ENCODE assay signal across 29 mouse cellular contexts in genomic region chr10:24989965-24990653, GRCm38 (mm10).
DNase-seq lines count a peak whose midpoint lies in the region; ATAC-seq and TF ChIP-seq lines count a peak whose summit lies in the region.
"Had no signal": no experiment of that assay in that cellular context is flagged by ENCODE, and none has a peak within 500 bp of the region (broad histone marks: within the 10 kb centered on the region; RNA-seq: fewer than 3 reads in every experiment).

No protein-coding gene starts in this region.

- peak; percentile 21 for DNase-seq in forebrain, embryonic 14.5 days (ENCODE audit: low spot score)
- DNase-seq in layer of hippocampus, postnatal 14 days (ENCODE audit: low spot score in 2 of 2): peak; percentile 32 to 57
- DNase-seq in layer of hippocampus, postnatal 10 days (ENCODE audit: low spot score in 2 of 2): no peak
- DNase-seq in brain, embryonic 14.5 days (ENCODE audit: low read depth): peak; percentile 32
- DNase-seq in forebrain, postnatal 0 days: peak; percentile 49
- DNase-seq: adrenal gland, postnatal 25 days; B cell, adult 2 months; heart, adult 2 months; heart, postnatal 10 days; kidney, adult 11 months; kidney, postnatal 36 days; liver, embryonic 13.5 days; lung, adult 18-20 months; lung, postnatal 4 days had no signal

- TF ChIP-seq CTCF in brain, embryonic 14.5 days (IDR thresholded peaks at IDR 0.05; ENCODE audit: borderline replicate concordance, extremely low read depth, insufficient read depth, insufficient read length): no peak
- TF ChIP-seq CTCF in forebrain, postnatal 0 days (IDR thresholded peaks at IDR 0.05; ENCODE audit: low read depth): no peak

- no peak for TF ChIP-seq POLR2A in brain, embryonic 14.5 days (IDR thresholded peaks at IDR 0.05; ENCODE audit: borderline replicate concordance, extremely low read depth, insufficient read depth, insufficient read length, poor library complexity, severe bottlenecking)

- no peaks in the 10 kb centered on the region for H3K4me1 ChIP-seq in forebrain, embryonic 14.5 days (ENCODE audit: control insufficient read depth, insufficient read depth, low read length)
- H3K4me1 ChIP-seq in forebrain, embryonic 12.5 days: no peaks in the 10 kb centered on the region
- no peaks in the 10 kb centered on the region for H3K4me1 ChIP-seq in forebrain, postnatal 0 days (ENCODE audit: insufficient read depth)
- H3K4me1 ChIP-seq: embryonic facial prominence, embryonic 10.5 days; embryonic facial prominence, embryonic 15.5 days; hindbrain, embryonic 10.5 days; hindbrain, embryonic 15.5 days; limb, embryonic 10.5 days; limb, embryonic 15.5 days; liver, embryonic 13.5 days; megakaryocyte, embryonic 14.5 days; midbrain, embryonic 12.5 days; neural tube, embryonic 13.5 days; stomach, embryonic 15.5 days had no signal

- 83% methylated on average over 2 of the region's 2 CpGs for WGBS in forebrain, embryonic 14.5 days
- WGBS in forebrain, embryonic 12.5 days: 84% methylated on average over 2 of the region's 2 CpGs
- WGBS in forebrain, postnatal 0 days: 79% methylated on average over 2 of the region's 2 CpGs

- H3K27me3 ChIP-seq in forebrain, embryonic 14.5 days (replicated peaks; ENCODE audit: control insufficient read depth, insufficient read depth, low read length): no peaks in the 10 kb centered on the region
- no peaks in the 10 kb centered on the region for H3K27me3 ChIP-seq in forebrain, embryonic 12.5 days
- no peaks in the 10 kb centered on the region for H3K27me3 ChIP-seq in forebrain, postnatal 0 days (ENCODE audit: insufficient read depth, low read length)
- H3K27me3 ChIP-seq: embryonic facial prominence, embryonic 15.5 days; heart, embryonic 13.5 days; hindbrain, embryonic 15.5 days; limb, embryonic 15.5 days; liver, embryonic 13.5 days; megakaryocyte, embryonic 14.5 days; midbrain, embryonic 12.5 days; neural tube, embryonic 13.5 days; stomach, embryonic 15.5 days had no signal

- no peak overlapping the region for H3K4me3 ChIP-seq in forebrain, embryonic 14.5 days (ENCODE audit: low read depth, low read length)
- no peak overlapping the region for H3K4me3 ChIP-seq in forebrain, embryonic 12.5 days (replicated peaks)
- no peak overlapping the region for H3K4me3 ChIP-seq in forebrain, postnatal 0 days (ENCODE audit: low read depth, low read length)
- H3K4me3 ChIP-seq: embryonic facial prominence, embryonic 10.5 days; embryonic facial prominence, embryonic 15.5 days; heart, adult 2 months; heart, embryonic 13.5 days; hindbrain, embryonic 10.5 days; hindbrain, embryonic 15.5 days; layer of hippocampus, adult 2 months; limb, embryonic 10.5 days; limb, embryonic 15.5 days; liver, embryonic 13.5 days; megakaryocyte, embryonic 14.5 days; midbrain, embryonic 12.5 days; neural tube, embryonic 13.5 days; stomach, embryonic 15.5 days had no signal

- ATAC-seq in forebrain, embryonic 14.5 days: no peak; the same call in 1 of the 2 replicates
- no peak for ATAC-seq in forebrain, embryonic 12.5 days (ENCODE audit: low FRiP score)
- peak; percentile 59 for ATAC-seq in forebrain, postnatal 0 days
- ATAC-seq: inflammation-experienced regulatory T-cells, adult 6 months; lung, postnatal 0 days had no signal

- no peak overlapping the region for H3K27ac ChIP-seq in forebrain, embryonic 14.5 days (ENCODE audit: low read depth, low read length)
- no peak overlapping the region for H3K27ac ChIP-seq in forebrain, embryonic 12.5 days
- 0 out of 2 replicates have a peak overlapping the region, but pooled peaks have one; percentile 45 for H3K27ac ChIP-seq in forebrain, postnatal 0 days (ENCODE audit: low read depth, low read length)
- H3K27ac ChIP-seq: embryonic facial prominence, embryonic 10.5 days; embryonic facial prominence, embryonic 15.5 days; heart, adult 2 months; heart, embryonic 13.5 days; hindbrain, embryonic 10.5 days; hindbrain, embryonic 15.5 days; layer of hippocampus, adult 2 months; limb, embryonic 10.5 days; limb, embryonic 15.5 days; liver, embryonic 13.5 days; midbrain, embryonic 12.5 days; neural tube, embryonic 13.5 days; stomach, embryonic 15.5 days had no signal

- no peaks in the 10 kb centered on the region for H3K36me3 ChIP-seq in forebrain, embryonic 14.5 days (ENCODE audit: control insufficient read depth, insufficient read depth, low read length)
- H3K36me3 ChIP-seq in forebrain, embryonic 12.5 days (replicated peaks): no peaks in the 10 kb centered on the region
- no peaks in the 10 kb centered on the region for H3K36me3 ChIP-seq in forebrain, postnatal 0 days (ENCODE audit: insufficient read depth)
- H3K36me3 ChIP-seq: embryonic facial prominence, embryonic 10.5 days; embryonic facial prominence, embryonic 15.5 days; heart, embryonic 13.5 days; hindbrain, embryonic 10.5 days; hindbrain, embryonic 15.5 days; limb, embryonic 10.5 days; limb, embryonic 15.5 days; liver, embryonic 13.5 days; midbrain, embryonic 12.5 days; neural tube, embryonic 13.5 days; stomach, embryonic 15.5 days had no signal

- H3K9ac ChIP-seq in forebrain, embryonic 14.5 days (ENCODE audit: low read length): no peak overlapping the region
- no peak overlapping the region for H3K9ac ChIP-seq in forebrain, embryonic 12.5 days
- H3K9ac ChIP-seq in forebrain, postnatal 0 days: no peak overlapping the region
- H3K9ac ChIP-seq: embryonic facial prominence, embryonic 15.5 days; heart, embryonic 13.5 days; hindbrain, embryonic 15.5 days; limb, embryonic 15.5 days; liver, embryonic 13.5 days; midbrain, embryonic 12.5 days; neural tube, embryonic 13.5 days; stomach, embryonic 15.5 days had no signal

- no peak overlapping the region for H3K4me2 ChIP-seq in forebrain, embryonic 14.5 days (ENCODE audit: low read length)
- H3K4me2 ChIP-seq in forebrain, embryonic 12.5 days: no peak overlapping the region
- no peak overlapping the region for H3K4me2 ChIP-seq in forebrain, postnatal 0 days (ENCODE audit: low read depth)
- H3K4me2 ChIP-seq: embryonic facial prominence, embryonic 15.5 days; heart, embryonic 13.5 days; hindbrain, embryonic 15.5 days; limb, embryonic 15.5 days; liver, embryonic 13.5 days; midbrain, embryonic 12.5 days; neural tube, embryonic 13.5 days; stomach, embryonic 15.5 days had no signal

- H3K9me3 ChIP-seq in forebrain, embryonic 14.5 days (replicated peaks; ENCODE audit: control insufficient read depth, low read length): no peaks in the 10 kb centered on the region
- no peaks in the 10 kb centered on the region for H3K9me3 ChIP-seq in forebrain, embryonic 12.5 days
- no peaks in the 10 kb centered on the region for H3K9me3 ChIP-seq in forebrain, postnatal 0 days (ENCODE audit: low read length)
- H3K9me3 ChIP-seq: embryonic facial prominence, embryonic 10.5 days; embryonic facial prominence, embryonic 15.5 days; heart, embryonic 13.5 days; hindbrain, embryonic 10.5 days; hindbrain, embryonic 15.5 days; limb, embryonic 10.5 days; limb, embryonic 15.5 days; liver, embryonic 13.5 days; midbrain, embryonic 12.5 days; neural tube, embryonic 13.5 days; stomach, embryonic 15.5 days had no signal

Comparison
In these comparisons a context has a peak if more than half of its experiments do, and no peak if none do; other contexts are left out.
1. DNase-seq: peak in forebrain, embryonic 14.5 days (single experiment), layer of hippocampus, postnatal 14 days (2 of 2), brain, embryonic 14.5 days (single experiment) and forebrain, postnatal 0 days (single experiment); none in layer of hippocampus, postnatal 10 days (0 of 2).